Mouse (Mus musculus) layer of hippocampus, postnatal 36 days (tissue): ENCODE measurements around the gene Babam2. TPM values are rescaled to one million over a fixed set of nuclear protein-coding genes. Genes with fewer than 3 reads are reported as not detected.
A peak's percentile ranks its signal among the peaks of the same experiment; 100 is the strongest.

Experiments used
- DNase-seq, 2 experiments: peaks; one replicate each; pipeline ENCODE4 v3.0.0; 2022
- total RNA-seq, 2 experiments: library from RNA; stranded (reverse); gene quantifications; 2 replicates each; pipeline ENCODE4 v1.2.3; 2021

Gene Babam2
- total RNA-seq, 2 experiments from 2014 or later: 38.2 to 50.1 TPM

DNA sequence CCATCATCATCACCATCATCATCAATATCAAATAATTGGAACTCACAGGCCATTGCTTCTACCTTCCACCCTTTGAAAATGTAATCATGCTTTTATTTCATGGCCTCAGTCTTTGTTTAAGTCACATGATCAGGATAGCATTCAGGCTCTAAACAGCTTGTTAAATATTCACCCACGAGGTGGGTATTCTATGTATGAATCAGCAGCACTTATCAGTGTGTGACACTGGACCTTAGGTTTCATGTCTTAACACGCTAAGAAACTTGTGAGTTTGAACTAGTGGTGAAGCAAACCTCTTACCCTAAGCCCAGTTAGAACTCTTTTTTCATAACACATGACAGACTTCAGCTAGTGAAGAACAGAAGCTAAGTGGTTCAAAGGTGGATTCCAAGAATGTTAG, 301.3 kb downstream of the Babam2 start:
- DNase-seq: no peak

- no peak for DNase-seq
These were observed 302.6 kb downstream of the Babam2 start for GRCm38 (mm10) chr5:32000076-32000475.

GRCm38 (mm10) chr5:32001266-32001665, 303.8 kb downstream of the Babam2 start:
- DNase-seq: no peak

- DNase-seq: no peak
These were observed 304.3 kb downstream of the Babam2 start for GRCm38 (mm10) chr5:32001771-32002170.

GRCm38 (mm10) chr5:32008401-32008800, 310.9 kb downstream of the Babam2 start:
- DNase-seq: no peak

DNA sequence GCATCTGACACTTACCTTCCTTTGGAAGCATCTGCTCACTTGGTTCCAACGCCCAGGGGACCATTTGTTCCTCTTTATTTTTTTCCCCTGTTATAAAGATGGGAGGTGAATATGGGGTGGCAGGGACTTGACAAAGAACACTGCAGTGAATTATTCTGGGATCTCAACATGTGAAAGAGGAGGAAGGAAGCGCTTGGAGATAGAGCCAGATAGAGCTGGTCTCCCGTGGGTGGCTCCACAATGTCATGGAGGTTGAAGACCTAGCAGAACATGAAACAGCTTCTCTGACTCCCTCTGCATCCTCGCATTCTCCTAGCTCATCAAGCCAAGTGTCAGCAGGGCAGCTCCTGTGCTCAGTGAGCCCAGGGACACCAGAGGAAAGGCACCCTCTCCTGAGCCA, 312.6 kb downstream of the Babam2 start:
- DNase-seq: no peak

DNA sequence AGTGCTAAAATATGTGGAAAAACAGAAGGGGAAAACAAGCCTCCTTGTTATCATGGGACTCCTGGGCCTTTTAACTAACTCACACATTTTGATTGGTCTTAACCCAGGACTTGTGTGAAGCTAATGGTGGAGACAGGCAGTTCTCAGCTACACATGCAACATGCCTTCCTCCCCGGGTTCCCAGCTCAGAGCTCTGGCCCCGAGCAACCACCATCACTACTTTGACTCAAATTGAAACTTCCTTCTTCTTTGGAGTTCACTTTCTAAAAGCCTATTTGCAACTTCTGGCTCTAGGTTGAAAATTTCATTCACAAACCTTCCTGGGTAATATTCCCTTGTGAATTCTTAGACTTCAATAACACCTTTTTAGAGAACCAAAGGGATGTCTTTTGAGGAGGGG, 315.6 kb downstream of the Babam2 start:
- no peak for DNase-seq

DNA sequence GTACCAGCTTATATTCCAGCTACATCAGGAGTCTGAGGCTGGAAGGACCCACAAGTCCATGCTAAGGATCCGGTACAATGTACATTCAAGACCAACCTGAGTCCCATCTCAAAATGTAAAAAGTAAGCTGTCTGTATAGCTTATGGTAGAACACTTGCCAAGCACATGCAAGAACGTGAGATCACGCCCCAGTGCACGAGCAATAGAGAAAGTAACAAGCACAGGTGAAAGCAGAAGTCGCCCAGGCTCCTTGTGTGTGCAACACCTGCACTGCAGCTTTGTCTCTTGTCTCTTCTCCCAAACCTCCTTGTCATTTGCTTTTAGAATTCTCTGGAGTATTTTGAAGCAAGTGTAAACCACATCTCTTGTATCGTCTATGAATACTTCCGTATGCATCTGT, 317.3 kb downstream of the Babam2 start:
- no peak for DNase-seq

DNA sequence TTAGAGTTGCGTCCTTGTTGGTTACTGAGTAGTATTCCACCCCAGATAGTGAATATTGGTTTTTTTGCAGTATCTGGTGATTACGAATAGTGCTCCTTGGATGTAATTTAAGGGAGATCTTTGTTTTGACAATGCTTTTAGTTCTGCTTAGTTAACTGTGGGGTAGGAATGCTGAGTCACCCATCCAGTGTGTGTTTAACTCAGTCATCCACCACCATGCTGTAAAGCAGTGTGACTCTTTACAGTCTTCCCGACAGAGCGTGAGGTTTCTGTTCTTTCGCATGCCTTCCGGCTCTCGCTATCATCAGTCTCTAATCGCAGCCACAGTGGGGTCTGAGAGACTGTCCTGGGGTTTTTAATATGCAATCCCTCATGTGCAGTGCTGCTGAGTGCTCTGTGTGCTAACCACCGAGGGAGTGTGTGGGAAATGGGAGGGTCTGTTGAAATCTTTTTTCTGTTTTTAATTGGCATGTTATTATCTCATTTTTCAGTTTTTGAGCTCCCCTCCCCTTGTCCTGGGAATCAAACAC, 318.5 kb downstream of the Babam2 start:
- DNase-seq: no peak

DNA sequence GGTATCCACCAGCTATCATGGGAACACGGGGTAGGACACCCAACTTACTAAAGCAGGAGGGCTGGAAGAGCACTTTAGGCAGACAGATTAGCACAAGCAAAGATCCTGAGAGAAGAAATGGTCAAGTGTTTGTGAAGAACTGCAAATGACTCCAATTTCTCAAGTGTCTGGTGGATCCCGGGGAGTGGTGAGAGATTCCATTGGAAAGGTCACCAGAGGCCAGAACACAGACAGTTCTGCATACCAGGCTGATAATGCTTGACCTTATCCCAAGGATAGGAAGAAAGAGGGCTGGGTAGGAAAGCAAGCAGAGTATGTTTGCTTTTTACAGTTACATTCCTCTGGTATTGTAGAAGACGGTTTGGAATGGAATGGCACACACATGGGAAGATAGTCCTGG, 320.2 kb downstream of the Babam2 start:
- no peak for DNase-seq

DNA sequence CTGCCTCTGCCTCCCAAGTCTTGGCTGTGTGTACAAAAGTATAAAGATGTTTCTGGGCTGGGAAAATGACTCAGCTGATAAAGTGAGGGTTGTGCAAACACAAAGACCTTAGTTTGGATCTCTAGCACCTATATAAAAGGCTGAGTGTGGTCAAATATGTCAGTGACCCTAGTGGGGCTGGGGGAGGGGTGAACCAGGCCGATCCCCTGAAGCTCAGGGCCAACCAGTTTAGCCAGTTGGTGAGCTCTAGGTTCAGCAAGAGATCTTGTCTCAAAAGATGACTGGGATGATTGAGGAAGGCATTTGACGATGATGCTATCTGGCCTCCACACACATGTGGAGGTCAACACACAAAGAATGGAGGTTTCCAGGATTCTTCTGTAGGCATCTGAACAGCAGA, 320.8 kb downstream of the Babam2 start:
- no peak for DNase-seq

DNA sequence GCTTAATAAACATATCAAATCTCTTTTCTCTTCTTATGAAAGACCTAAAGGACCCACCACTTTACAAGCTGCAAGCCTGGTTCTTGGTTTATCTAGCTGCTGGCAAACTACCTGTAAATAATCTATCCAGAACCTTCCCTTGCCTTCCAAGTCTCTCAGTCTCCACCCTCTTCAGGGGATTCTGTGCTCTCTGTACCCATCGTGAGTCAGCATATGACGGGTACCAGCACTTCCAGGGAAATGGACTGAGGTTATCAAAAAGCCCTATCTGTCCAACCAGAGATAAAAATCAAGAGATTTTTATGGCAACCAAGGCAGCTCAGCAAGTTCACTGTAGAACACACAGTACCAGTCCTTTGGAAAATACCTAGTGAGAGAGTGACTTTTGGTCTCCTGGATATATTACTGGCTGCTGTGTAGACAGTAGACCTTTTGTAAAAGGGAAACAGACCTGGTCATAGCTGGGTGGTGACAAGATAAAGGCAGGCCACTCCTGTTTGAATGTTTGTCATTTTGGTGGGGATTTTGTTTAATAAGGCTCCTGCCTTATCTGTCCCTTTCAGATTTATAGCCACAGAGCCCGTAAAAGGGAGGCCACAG, 332.4 kb downstream of the Babam2 start:
- DNase-seq: no peak

- no peak for DNase-seq
These were observed 335.7 kb downstream of the Babam2 start for GRCm38 (mm10) chr5:32033185-32033584.

GRCm38 (mm10) chr5:32033621-32034020, 336.1 kb downstream of the Babam2 start:
- no peak for DNase-seq

- DNase-seq: no peak
These were observed 337.1 kb downstream of the Babam2 start for GRCm38 (mm10) chr5:32034475-32035054.

GRCm38 (mm10) chr5:32035721-32036320, 338.3 kb downstream of the Babam2 start:
- peak; percentile 9 to 14 for DNase-seq

DNA sequence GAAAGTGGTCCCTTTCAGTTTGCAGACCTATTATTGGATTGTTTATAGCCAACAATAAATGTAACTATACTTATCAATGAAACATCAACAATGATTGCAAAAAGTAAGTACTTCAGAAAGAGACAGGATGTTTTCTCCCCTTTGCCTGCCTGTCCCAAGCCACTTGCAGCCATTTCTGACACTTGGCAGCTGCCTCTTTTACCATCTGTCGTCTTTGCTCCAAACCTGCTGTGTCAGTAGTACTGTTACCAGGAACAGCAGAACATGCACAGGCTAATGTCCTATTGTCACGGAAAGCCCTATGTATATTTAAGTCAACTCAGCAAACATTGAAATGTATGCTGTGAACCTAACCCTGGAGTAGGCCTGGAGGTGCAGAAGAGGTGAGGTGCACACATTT, 339.4 kb downstream of the Babam2 start:
- DNase-seq: no peak

GRCm38 (mm10) chr5:32037546-32037945, 340.1 kb downstream of the Babam2 start:
- no peak for DNase-seq

- DNase-seq: no peak
These were observed 341.5 kb downstream of the Babam2 start for GRCm38 (mm10) chr5:32038994-32039393.

DNA sequence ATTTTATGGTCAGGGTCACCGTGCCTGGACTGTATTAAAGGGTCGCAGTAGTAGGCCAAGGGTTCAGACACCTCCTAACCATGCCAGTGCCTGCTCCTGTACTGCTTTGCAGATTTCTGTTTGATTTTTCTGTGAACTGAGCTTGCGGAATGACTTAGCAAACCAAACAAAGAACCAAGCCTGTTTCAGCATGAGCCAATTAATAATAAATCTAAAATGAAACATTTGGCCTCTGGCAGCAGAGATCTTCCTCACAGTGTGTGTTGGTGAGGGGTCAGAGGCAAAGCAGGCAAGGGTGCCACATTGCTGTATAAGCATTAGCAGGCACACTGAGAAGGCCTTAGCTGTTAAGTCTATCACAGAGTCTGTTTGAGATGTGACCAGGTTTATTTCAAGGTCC, 342.0 kb downstream of the Babam2 start:
- DNase-seq: no peak

DNA sequence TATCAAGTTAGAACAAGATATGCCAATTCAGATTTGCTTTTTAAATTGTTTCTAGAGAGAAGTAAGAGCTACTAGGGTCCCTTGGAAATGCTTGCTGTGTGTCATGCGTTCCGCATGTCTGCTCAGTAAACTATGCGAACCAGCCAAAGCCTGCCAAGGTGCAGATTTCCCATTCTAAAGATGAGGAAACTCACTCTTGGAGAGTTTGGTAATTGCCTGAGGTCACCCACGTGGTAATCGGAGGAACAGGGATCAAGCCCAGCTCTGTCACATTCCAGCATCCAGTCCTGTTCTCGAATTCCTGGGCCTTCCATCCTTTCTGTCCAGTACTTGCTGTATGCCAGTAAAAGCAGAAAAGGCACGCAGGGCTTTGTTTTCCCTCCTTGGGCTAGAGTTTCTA, 345.7 kb downstream of the Babam2 start:
- no peak for DNase-seq

DNA sequence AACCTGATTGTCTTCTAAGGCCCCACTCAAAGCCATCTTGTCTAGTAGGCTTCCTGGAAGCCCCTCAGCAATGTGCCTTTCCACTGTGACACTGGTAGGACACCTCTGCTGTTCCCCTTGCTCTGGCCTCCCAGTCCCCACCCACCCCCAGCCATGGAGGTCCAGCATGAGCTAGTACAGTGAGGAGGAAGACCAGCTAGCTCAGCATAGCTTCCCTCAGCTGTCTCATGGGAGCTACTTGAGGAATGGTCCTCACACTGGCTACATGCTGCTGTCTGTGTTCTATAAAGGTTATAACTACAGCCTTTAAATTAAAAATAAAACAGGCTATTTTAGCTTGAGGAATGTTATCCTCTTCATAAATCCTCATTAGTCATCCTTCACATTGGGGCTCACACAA, 346.5 kb downstream of the Babam2 start:
- DNase-seq: no peak

DNA sequence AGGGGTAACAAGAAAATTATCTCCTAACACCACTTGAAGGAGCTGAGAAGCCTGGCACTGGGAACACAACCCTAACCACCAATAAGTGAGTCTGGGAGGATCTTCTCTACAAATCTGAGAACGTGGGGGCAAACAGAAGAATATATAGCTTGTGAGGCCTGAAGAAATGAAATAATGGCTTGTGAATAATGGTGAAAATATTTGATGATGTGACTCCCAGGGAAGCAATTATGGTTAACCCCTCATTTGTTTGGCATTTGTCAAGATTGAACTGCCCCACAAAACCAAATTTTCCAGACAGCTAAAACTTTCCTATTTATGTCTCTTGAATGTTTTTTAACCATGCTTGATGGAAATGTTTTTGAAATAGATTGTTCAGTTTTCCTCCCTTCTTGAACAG, 354.4 kb downstream of the Babam2 start:
- DNase-seq: no peak

DNA sequence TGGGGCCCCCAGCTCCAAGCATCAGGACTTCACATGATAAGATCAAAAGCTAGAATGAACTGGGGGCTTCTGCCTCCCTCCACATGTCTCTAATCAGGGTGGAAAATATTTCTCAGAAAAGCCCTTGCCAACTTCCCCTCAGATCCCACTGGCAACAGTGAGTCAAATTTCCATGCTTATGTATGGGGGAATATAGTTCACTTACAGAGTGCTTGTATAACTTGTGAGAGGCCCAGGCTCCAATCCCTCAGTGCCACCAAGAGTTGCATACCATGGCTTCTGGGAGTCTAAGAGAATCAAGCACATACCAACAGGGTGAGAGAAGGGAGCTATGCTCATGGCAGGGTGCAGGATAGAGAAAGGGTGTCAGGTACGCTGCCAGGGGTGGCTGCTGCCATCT, 355.0 kb downstream of the Babam2 start:
- DNase-seq: no peak
